Mouse (Mus musculus): ENCODE measurements around the gene Rnf181.

Rnf181 gene

GRCm38 (mm10) chr6:72326274-72326673 lies 40.5 kb downstream of the Rnf181 start:
- in situ Hi-C loops (cut with MseI, MboI) = no loop called here

GRCm38 (mm10) chr6:72323786-72324508 lies 42.8 kb downstream of the Rnf181 start:
- in situ Hi-C loops (cut with MseI, MboI) = no loop called here

GRCm38 (mm10) chr6:72322936-72323335 lies 43.8 kb downstream of the Rnf181 start:
- in situ Hi-C loops (cut with MseI, MboI) = no loop called here

- in situ Hi-C loops (cut with MseI, MboI) = no loop called here
These were observed 47.7 kb downstream of the Rnf181 start for GRCm38 (mm10) chr6:72319019-72319418.

- in situ Hi-C loops (cut with MseI, MboI) = no loop called here
These were observed 48.3 kb downstream of the Rnf181 start for GRCm38 (mm10) chr6:72318440-72318839.

GRCm38 (mm10) chr6:72316044-72316443 lies 50.7 kb downstream of the Rnf181 start:
- in situ Hi-C loops (cut with MseI, MboI) = no loop called here

- in situ Hi-C loops (cut with MseI, MboI) = no loop called here
These were observed 51.4 kb downstream of the Rnf181 start for GRCm38 (mm10) chr6:72315384-72315783.

GRCm38 (mm10) chr6:72313124-72313867 lies 53.5 kb downstream of the Rnf181 start:
- in situ Hi-C loops (cut with MseI, MboI) = no loop called here

GRCm38 (mm10) chr6:72312198-72312597 lies 54.6 kb downstream of the Rnf181 start:
- in situ Hi-C loops (cut with MseI, MboI) = no loop called here

All from mouse trophoblast stem cell (cell line).